Mouse (Mus musculus): Measurements from ENCODE around the gene Usp43.

Gene Usp43

DNA sequence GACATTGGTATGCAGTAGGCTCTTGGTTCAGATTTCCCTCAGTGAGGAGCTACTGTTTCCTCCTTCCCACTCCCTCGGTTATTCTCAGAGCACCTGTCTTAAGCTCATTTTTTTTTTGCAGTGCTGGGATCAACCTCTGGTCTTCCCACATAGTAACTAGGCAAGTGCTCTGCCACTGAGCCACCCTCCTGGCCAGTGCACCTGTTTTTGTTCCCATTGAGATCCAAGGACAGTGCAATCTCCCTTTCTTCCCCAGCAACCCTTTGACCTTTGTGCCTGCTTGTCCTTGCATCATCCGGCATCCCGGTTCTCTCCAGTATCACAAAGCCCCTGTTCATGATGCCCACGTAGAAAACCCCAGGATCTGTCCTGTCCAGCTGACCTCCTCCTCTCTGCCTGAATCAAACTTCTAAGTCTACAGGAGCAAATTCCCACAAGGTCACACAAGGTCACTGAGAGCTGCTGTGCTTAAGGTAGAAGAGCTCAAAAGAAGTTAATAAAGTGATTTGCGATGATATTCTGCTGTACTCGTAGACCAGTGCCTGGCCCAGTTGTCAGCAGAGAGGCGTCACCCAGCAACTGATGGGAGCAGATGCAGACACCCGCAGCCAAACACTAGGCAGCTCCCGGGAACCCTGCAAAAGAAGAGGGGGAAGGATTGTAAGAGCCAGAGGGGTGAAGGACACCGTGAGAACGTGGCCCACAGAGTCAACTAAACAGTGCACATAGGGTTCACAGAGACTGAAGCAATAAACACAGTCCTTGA lies 114.9 kb downstream of the Usp43 start:
- DNase-seq: no peak

DNA sequence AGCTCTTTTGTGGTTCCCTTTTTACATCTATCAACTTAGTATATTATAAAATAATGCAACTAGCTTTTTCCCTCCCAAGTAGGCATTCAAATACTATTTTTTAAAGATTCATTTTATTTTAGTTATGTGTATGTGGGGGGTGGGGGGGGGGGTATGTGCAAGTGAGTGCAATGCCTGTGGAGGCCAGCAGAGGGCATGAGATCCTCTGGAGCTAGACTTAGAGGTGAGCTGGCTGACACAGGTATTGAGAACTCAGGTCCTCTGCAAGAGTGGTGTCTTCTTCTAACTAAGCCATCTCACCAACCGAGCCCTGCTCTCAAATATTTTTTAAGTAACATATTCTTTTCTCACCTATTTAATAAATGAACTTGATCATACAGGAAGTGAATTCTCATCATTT lies 116.4 kb downstream of the Usp43 start:
- DNase-seq: no peak

Measured in retina, postnatal 1 day (tissue).